ENCODE assay signal across 11 mouse cellular contexts in the genomic region with DNA sequence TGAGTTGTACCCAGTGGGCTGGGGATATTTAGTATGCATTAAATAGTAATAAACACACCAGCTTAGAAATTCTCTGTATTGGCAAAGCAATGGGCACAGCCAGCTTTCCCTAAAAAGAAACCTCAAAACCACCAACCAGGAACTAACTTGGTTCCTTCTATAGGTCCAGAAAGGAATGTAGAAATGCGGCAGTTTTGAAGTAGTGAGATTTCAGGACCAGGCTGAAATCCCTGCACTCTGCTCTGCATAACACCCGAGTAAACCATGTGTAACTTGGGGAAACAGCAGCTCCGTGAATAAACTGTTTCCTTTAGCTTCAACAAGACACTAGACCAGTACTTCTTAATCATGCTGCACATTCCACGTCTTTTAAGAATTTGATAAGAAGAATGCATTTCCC. TPM values are rescaled to one million over a fixed set of nuclear protein-coding genes. Genes with fewer than 3 reads are reported as not detected.
DNase-seq lines count a peak whose midpoint lies in the region; ATAC-seq and TF ChIP-seq lines count a peak whose summit lies in the region.
"Had no signal": no experiment of that assay in that cellular context is flagged by ENCODE, and none has a peak within 500 bp of the region (broad histone marks: within the 10 kb centered on the region; RNA-seq: fewer than 3 reads in every experiment).

No protein-coding gene starts in this region.

- H3K4me3 ChIP-seq in heart, embryonic 14.5 days (ENCODE audit: control insufficient read depth in 1 of 2, insufficient read depth in 1 of 2, low read depth in 1 of 2, low read length in 2 of 2) = peak overlapping the region; percentile 16 to 77; a peak in 3 of 4 replicates
- H3K4me3 ChIP-seq in bone marrow macrophage, adult 2 months (ENCODE audit: insufficient read depth, low read length) = peak overlapping the region; percentile 9
- H3K4me3 ChIP-seq in hindbrain, embryonic 15.5 days = 0 out of 2 replicates have a peak overlapping the region, but pooled peaks have one; percentile 60
- no peak overlapping the region for H3K4me3 ChIP-seq in midbrain, embryonic 12.5 days

- no peaks in the 10 kb centered on the region for H3K27me3 ChIP-seq in heart, embryonic 14.5 days (ENCODE audit: control insufficient read depth, insufficient read depth, low read length)
- H3K27me3 ChIP-seq in hindbrain, embryonic 15.5 days = no peaks in the 10 kb centered on the region
- no peaks in the 10 kb centered on the region for H3K27me3 ChIP-seq in midbrain, embryonic 12.5 days

- no peak for DNase-seq in heart, postnatal 14 days
- DNase-seq in adrenal gland, postnatal 10 days = no peak
- no peak for DNase-seq in layer of hippocampus, adult 8-10 months (ENCODE audit: low spot score in 2 of 2)
- no peak for DNase-seq in frontal cortex, postnatal 36 days (ENCODE audit: low spot score in 2 of 2)
- DNase-seq: cerebellum, postnatal 36 days; gastrocnemius, postnatal 36 days; thymus, adult 18-20 months had no signal

- peak overlapping the region in 1 of 2 experiments; percentile 91; a peak in 1 of 4 replicates for H3K27ac ChIP-seq in heart, embryonic 14.5 days (replicated peaks in 1 of 2; ENCODE audit: control insufficient read depth in 1 of 2, insufficient read depth in 1 of 2, low read depth in 2 of 2, low read length in 2 of 2)
- H3K27ac ChIP-seq in bone marrow macrophage, adult 2 months (ENCODE audit: insufficient read depth, low read depth, low read length) = no peak overlapping the region
- no peak overlapping the region for H3K27ac ChIP-seq in hindbrain, embryonic 15.5 days (replicated peaks)
- H3K27ac ChIP-seq in midbrain, embryonic 12.5 days (replicated peaks) = no peak overlapping the region

- no peak for TF ChIP-seq POLR2A in bone marrow macrophage, adult 2 months (IDR thresholded peaks at IDR 0.05; ENCODE audit: borderline replicate concordance, low read depth, low read length)

- intact Hi-C loops in heart, postnatal 14 days (cut with DNase I) = no loop called here

- no peak for ATAC-seq in heart, embryonic 14.5 days (ENCODE audit: insufficient number of reproducible peaks, insufficient read depth, low FRiP score, low read depth)
- no peak for ATAC-seq in hindbrain, embryonic 15.5 days (ENCODE audit: low FRiP score, low read depth)
- no peak for ATAC-seq in midbrain, embryonic 12.5 days (ENCODE audit: low FRiP score, low read depth)

- H3K9me3 ChIP-seq in heart, embryonic 14.5 days (ENCODE audit: control insufficient read depth, low read length) = no peaks in the 10 kb centered on the region
- H3K9me3 ChIP-seq in hindbrain, embryonic 15.5 days = no peaks in the 10 kb centered on the region
- no peaks in the 10 kb centered on the region for H3K9me3 ChIP-seq in midbrain, embryonic 12.5 days

- peak overlapping the region; percentile 88 for H3K4me2 ChIP-seq in heart, embryonic 14.5 days (ENCODE audit: low read length)
- H3K4me2 ChIP-seq in hindbrain, embryonic 15.5 days = peak overlapping the region; percentile 89
- peak overlapping the region; percentile 65; the same call in 1 of the 2 replicates for H3K4me2 ChIP-seq in midbrain, embryonic 12.5 days (replicated peaks)

- H3K36me3 ChIP-seq in heart, embryonic 14.5 days (ENCODE audit: control insufficient read depth, insufficient read depth, low read length) = no peaks in the 10 kb centered on the region
- H3K36me3 ChIP-seq in hindbrain, embryonic 15.5 days = no peaks in the 10 kb centered on the region
- H3K36me3 ChIP-seq in midbrain, embryonic 12.5 days = no peaks in the 10 kb centered on the region

- WGBS in heart, embryonic 14.5 days = 10% methylated on average over 4 of the region's 4 CpGs
- 65% methylated on average over 4 of the region's 4 CpGs for WGBS in hindbrain, embryonic 15.5 days
- 71% methylated on average over 4 of the region's 4 CpGs for WGBS in midbrain, embryonic 12.5 days

- peaks cover 10 to 61% of the 10 kb centered on the region in 2 experiments for H3K4me1 ChIP-seq in heart, embryonic 14.5 days (ENCODE audit: control insufficient read depth in 2 of 2, insufficient read depth in 2 of 2, low read length in 2 of 2)
- H3K4me1 ChIP-seq in bone marrow macrophage, adult 2 months (ENCODE audit: control insufficient read depth, insufficient read depth, low read length) = peaks cover 22% of the 10 kb centered on the region
- H3K4me1 ChIP-seq in hindbrain, embryonic 15.5 days (replicated peaks) = peaks cover 34% of the 10 kb centered on the region
- H3K4me1 ChIP-seq in midbrain, embryonic 12.5 days = peaks cover 25% of the 10 kb centered on the region

- TF ChIP-seq CTCF in bone marrow macrophage, adult 2 months (IDR thresholded peaks at IDR 0.05; ENCODE audit: low read depth, low read length) = no peak

- peak overlapping the region; percentile 81 for H3K9ac ChIP-seq in heart, embryonic 14.5 days (ENCODE audit: low read length)
- no peak overlapping the region for H3K9ac ChIP-seq in hindbrain, embryonic 15.5 days
- no peak overlapping the region; the same call in 1 of the 2 replicates for H3K9ac ChIP-seq in midbrain, embryonic 12.5 days (replicated peaks)

RNA-seq across cellular contexts. Expression of gene Arfip1, which starts 1.7 kb away (rescaled TPM):
- 57.4 and 58.2 TPM in 2 replicates for polyA plus RNA-seq in heart, embryonic 14.5 days (2014; fragmentation: Nextera tagmentation; extraction: Ambion mirVana)
- 10 to 100 TPM; 17.8 to 18.9 TPM for total RNA-seq in heart, postnatal 14 days (2021)
- polyA plus RNA-seq in bone marrow macrophage, adult 2 months (2012; ENCODE audit: insufficient read depth, insufficient read length, missing spikeins) = 38.8 and 48.7 TPM in 2 replicates
- polyA plus RNA-seq in hindbrain, embryonic 15.5 days (2015; fragmentation: Nextera tagmentation; extraction: Ambion mirVana) = 22.5 and 23.1 TPM in 2 replicates
- 29.7 and 30.2 TPM in 2 replicates for polyA plus RNA-seq in midbrain, embryonic 12.5 days (2016; fragmentation: Nextera tagmentation; extraction: Ambion mirVana)
- total RNA-seq in adrenal gland, postnatal 10 days (2021) = 10 to 100 TPM; 44.7 to 45.8 TPM
- 10 to 100 TPM; 20.4 to 23.8 (median 20.6) TPM for total RNA-seq in layer of hippocampus, adult 8-10 months (2022)

RNA-seq across cellular contexts. Expression of gene Tigd4, which starts 12.7 kb away (rescaled TPM):
- 0.20 and 0.26 TPM in 2 replicates for polyA plus RNA-seq in heart, embryonic 14.5 days (2014; fragmentation: Nextera tagmentation; extraction: Ambion mirVana)
- total RNA-seq in heart, postnatal 14 days (2021) = under 1 TPM; 0.07 to 0.15 TPM
- polyA plus RNA-seq in bone marrow macrophage, adult 2 months (2012; ENCODE audit: insufficient read depth, insufficient read length, missing spikeins) = not detected in 2 replicates
- not detected in 2 replicates for polyA plus RNA-seq in hindbrain, embryonic 15.5 days (2015; fragmentation: Nextera tagmentation; extraction: Ambion mirVana)
- polyA plus RNA-seq in midbrain, embryonic 12.5 days (2016; fragmentation: Nextera tagmentation; extraction: Ambion mirVana) = not detected in 2 replicates
- under 1 TPM; 0.45 to 0.90 TPM for total RNA-seq in adrenal gland, postnatal 10 days (2021)
- total RNA-seq in layer of hippocampus, adult 8-10 months (2022) = not detected
